10 mouse cellular contexts compared by ENCODE assay signal in genomic region chr4:124905971-124906822, GRCm38 (mm10). TPM values are rescaled to one million over a fixed set of nuclear protein-coding genes. Genes with fewer than 3 reads are reported as not detected.
DNase-seq lines count a peak whose midpoint lies in the region; ATAC-seq and TF ChIP-seq lines count a peak whose summit lies in the region.
"Had no signal": no experiment of that assay in that cellular context is flagged by ENCODE, and none has a peak within 500 bp of the region (broad histone marks: within the 10 kb centered on the region; RNA-seq: fewer than 3 reads in every experiment).

No protein-coding gene starts in this region.

- 11% methylated on average over 21 of the region's 21 CpGs for WGBS in kidney, embryonic 15.5 days
- 11% methylated on average over 21 of the region's 21 CpGs for WGBS in kidney, adult 2 months
- WGBS in hindbrain, embryonic 10.5 days = 6% methylated on average over 21 of the region's 21 CpGs
- WGBS in midbrain, embryonic 15.5 days = 5% methylated on average over 21 of the region's 21 CpGs
- WGBS in thymus, adult 2 months = 30% methylated on average over 21 of the region's 21 CpGs

- no peak for DNase-seq in kidney, adult 2 months
- DNase-seq in brain, embryonic 14.5 days (ENCODE audit: low read depth) = peak; percentile 94
- peak; percentile 78 for DNase-seq in hindbrain, embryonic 10.5 days (ENCODE audit: low spot score)
- no peak for DNase-seq in thymus, adult 2 months
- DNase-seq in T-cell, adult 2 months (ENCODE audit: low spot score) = no peak

- H3K27me3 ChIP-seq in kidney, embryonic 15.5 days = peaks cover 30% of the 10 kb centered on the region
- H3K27me3 ChIP-seq in kidney, adult 2 months (replicated peaks; ENCODE audit: control insufficient read depth, insufficient read depth, low read length) = no peaks in the 10 kb centered on the region; the same call in 1 of the 2 replicates
- H3K27me3 ChIP-seq in hindbrain, embryonic 10.5 days (ENCODE audit: insufficient read depth, poor library complexity, severe bottlenecking) = peaks cover 26% of the 10 kb centered on the region
- H3K27me3 ChIP-seq in midbrain, embryonic 15.5 days (replicated peaks) = no peaks in the 10 kb centered on the region; the same call in 1 of the 2 replicates
- no peaks in the 10 kb centered on the region for H3K27me3 ChIP-seq in thymus, adult 2 months (ENCODE audit: control insufficient read depth, insufficient read depth, low read length)
- H3K27me3 ChIP-seq: Patski had no signal

- H3K4me3 ChIP-seq in kidney, embryonic 15.5 days (replicated peaks) = peak overlapping the region; percentile 32
- H3K4me3 ChIP-seq in kidney, adult 2 months (ENCODE audit: insufficient read depth, low read depth, low read length) = no peak overlapping the region
- H3K4me3 ChIP-seq in hindbrain, embryonic 10.5 days = peak overlapping the region; percentile 34
- peak overlapping the region; percentile 14 for H3K4me3 ChIP-seq in midbrain, embryonic 15.5 days
- H3K4me3 ChIP-seq in thymus, adult 2 months (ENCODE audit: control insufficient read depth, insufficient read depth, low read length) = no peak overlapping the region
- H3K4me3 ChIP-seq: layer of hippocampus, adult 2 months had no signal

- TF ChIP-seq CTCF in kidney, adult 2 months (conservative IDR thresholded peaks at IDR 0.05; ENCODE audit: insufficient read depth, insufficient read length, low read depth, low read length) = no peak
- no peak for TF ChIP-seq CTCF in brain, embryonic 14.5 days (IDR thresholded peaks at IDR 0.05; ENCODE audit: borderline replicate concordance, extremely low read depth, insufficient read depth, insufficient read length)
- TF ChIP-seq CTCF in thymus, adult 2 months (IDR thresholded peaks at IDR 0.05; ENCODE audit: borderline replicate concordance, control insufficient read depth, extremely low read depth, insufficient read depth, low read length, poor library complexity) = no peak

- H3K9ac ChIP-seq in kidney, embryonic 15.5 days = no peak overlapping the region
- no peak overlapping the region for H3K9ac ChIP-seq in midbrain, embryonic 15.5 days

- peak overlapping the region; percentile 56 for H3K4me2 ChIP-seq in kidney, embryonic 15.5 days
- H3K4me2 ChIP-seq in midbrain, embryonic 15.5 days = peak overlapping the region; percentile 40

- peaks cover 12% of the 10 kb centered on the region for H3K4me1 ChIP-seq in kidney, embryonic 15.5 days
- H3K4me1 ChIP-seq in kidney, adult 2 months (ENCODE audit: control insufficient read depth, insufficient read depth, low read length) = no peaks in the 10 kb centered on the region
- peaks cover 33% of the 10 kb centered on the region for H3K4me1 ChIP-seq in hindbrain, embryonic 10.5 days (replicated peaks)
- H3K4me1 ChIP-seq in midbrain, embryonic 15.5 days = peaks cover 28% of the 10 kb centered on the region
- H3K4me1 ChIP-seq in thymus, adult 2 months (replicated peaks; ENCODE audit: control insufficient read depth, insufficient read depth, low read length) = no peaks in the 10 kb centered on the region

- no peak for TF ChIP-seq POLR2A in kidney, adult 2 months (IDR thresholded peaks at IDR 0.05; ENCODE audit: low read depth, low read length)
- TF ChIP-seq POLR2A in brain, embryonic 14.5 days (IDR thresholded peaks at IDR 0.05; ENCODE audit: borderline replicate concordance, extremely low read depth, insufficient read depth, insufficient read length, poor library complexity, severe bottlenecking) = no peak
- no peak for TF ChIP-seq POLR2A in thymus, adult 2 months (IDR thresholded peaks at IDR 0.05; ENCODE audit: control insufficient read depth, extremely low read depth, insufficient read depth, low read length, poor library complexity)

- peak; percentile 62 for ATAC-seq in kidney, embryonic 15.5 days (replicated peaks; ENCODE audit: low FRiP score)
- peak; percentile 88 for ATAC-seq in midbrain, embryonic 15.5 days (replicated peaks)
- no peak for ATAC-seq in CD4-positive, CD25-positive, alpha-beta regulatory T cell, adult 4 months
- ATAC-seq: Patski had no signal

- H3K27ac ChIP-seq in kidney, embryonic 15.5 days = no peak overlapping the region
- H3K27ac ChIP-seq in kidney, adult 2 months (ENCODE audit: insufficient read depth, low read depth, low read length) = no peak overlapping the region
- peak overlapping the region; percentile 86 for H3K27ac ChIP-seq in hindbrain, embryonic 10.5 days
- H3K27ac ChIP-seq in midbrain, embryonic 15.5 days = peak overlapping the region; percentile 81
- H3K27ac ChIP-seq in thymus, adult 2 months (ENCODE audit: control insufficient read depth, insufficient read depth, low read length) = no peak overlapping the region
- H3K27ac ChIP-seq: layer of hippocampus, adult 2 months had no signal

- H3K9me3 ChIP-seq in kidney, embryonic 15.5 days (replicated peaks) = no peaks in the 10 kb centered on the region
- no peaks in the 10 kb centered on the region for H3K9me3 ChIP-seq in hindbrain, embryonic 10.5 days
- H3K9me3 ChIP-seq in midbrain, embryonic 15.5 days = no peaks in the 10 kb centered on the region

- no peaks in the 10 kb centered on the region for H3K36me3 ChIP-seq in kidney, embryonic 15.5 days
- no peaks in the 10 kb centered on the region for H3K36me3 ChIP-seq in kidney, adult 2 months (ENCODE audit: control insufficient read depth, insufficient read depth, low read length)
- peaks cover 4% of the 10 kb centered on the region; the same call in 1 of the 2 replicates for H3K36me3 ChIP-seq in hindbrain, embryonic 10.5 days
- no peaks in the 10 kb centered on the region for H3K36me3 ChIP-seq in midbrain, embryonic 15.5 days (replicated peaks)
- H3K36me3 ChIP-seq in thymus, adult 2 months (ENCODE audit: control insufficient read depth, insufficient read depth, low read length) = no peaks in the 10 kb centered on the region

RNA-seq across cellular contexts. Expression of gene Epha10, which starts 25.5 kb away (rescaled TPM):
- 0.10 and 0.21 TPM in 2 replicates for polyA plus RNA-seq in kidney, embryonic 15.5 days (2015; fragmentation: Nextera tagmentation; extraction: Ambion mirVana)
- polyA plus RNA-seq in kidney, adult 2 months (2012; rRNA removed) = 0.01 TPM in 1 of 2 replicates, not detected in the other
- 18.0 and 25.0 TPM in 2 replicates for polyA plus RNA-seq in brain, embryonic 14.5 days (2012; rRNA removed)
- polyA plus RNA-seq in hindbrain, embryonic 10.5 days (2016; fragmentation: Nextera tagmentation; extraction: Ambion mirVana) = 3.8 and 7.6 TPM in 2 replicates
- 16.1 and 16.3 TPM in 2 replicates for polyA plus RNA-seq in midbrain, embryonic 15.5 days (2015; fragmentation: Nextera tagmentation; extraction: Ambion mirVana)
- polyA plus RNA-seq in thymus, adult 2 months (2012; rRNA removed) = 0.06 and 0.07 TPM in 2 replicates
- polyA plus RNA-seq in CD4-positive, CD25-positive, alpha-beta regulatory T cell, adult 4 months (2017; shearing (Covaris generic)) = not detected
- polyA plus RNA-seq: Patski had no signal

RNA-seq across cellular contexts. Expression of gene 9930104L06Rik, which starts 30.7 kb away (rescaled TPM):
- 12.6 and 12.7 TPM in 2 replicates for polyA plus RNA-seq in kidney, embryonic 15.5 days (2015; fragmentation: Nextera tagmentation; extraction: Ambion mirVana)
- polyA plus RNA-seq in kidney, adult 2 months (2012; rRNA removed) = 7.7 and 8.1 TPM in 2 replicates
- polyA plus RNA-seq in brain, embryonic 14.5 days (2012; rRNA removed) = 18.3 and 22.3 TPM in 2 replicates
- polyA plus RNA-seq in hindbrain, embryonic 10.5 days (2016; fragmentation: Nextera tagmentation; extraction: Ambion mirVana) = 13.3 and 18.0 TPM in 2 replicates
- 14.3 and 16.9 TPM in 2 replicates for polyA plus RNA-seq in midbrain, embryonic 15.5 days (2015; fragmentation: Nextera tagmentation; extraction: Ambion mirVana)
- 18.3 and 21.6 TPM in 2 replicates for polyA plus RNA-seq in thymus, adult 2 months (2012; rRNA removed)
- polyA plus RNA-seq in CD4-positive, CD25-positive, alpha-beta regulatory T cell, adult 4 months (2017; shearing (Covaris generic)) = 10 to 100 TPM; 13.0 to 24.8 TPM

RNA-seq across cellular contexts. Expression of gene Cdca8, which starts 32.9 kb away (rescaled TPM):
- 149 and 151 TPM in 2 replicates for polyA plus RNA-seq in kidney, embryonic 15.5 days (2015; fragmentation: Nextera tagmentation; extraction: Ambion mirVana)
- polyA plus RNA-seq in kidney, adult 2 months (2012; rRNA removed) = 1.4 and 1.5 TPM in 2 replicates
- 29.5 and 34.1 TPM in 2 replicates for polyA plus RNA-seq in brain, embryonic 14.5 days (2012; rRNA removed)
- 224 and 253 TPM in 2 replicates for polyA plus RNA-seq in hindbrain, embryonic 10.5 days (2016; fragmentation: Nextera tagmentation; extraction: Ambion mirVana)
- polyA plus RNA-seq in midbrain, embryonic 15.5 days (2015; fragmentation: Nextera tagmentation; extraction: Ambion mirVana) = 24.8 and 30.6 TPM in 2 replicates
- 79.4 and 102 TPM in 2 replicates for polyA plus RNA-seq in thymus, adult 2 months (2012; rRNA removed)
- polyA plus RNA-seq in CD4-positive, CD25-positive, alpha-beta regulatory T cell, adult 4 months (2017; shearing (Covaris generic)) = 10 to 100 TPM; 12.6 to 31.4 TPM

RNA-seq across cellular contexts. Expression of gene Maneal, which starts 44.2 kb away (rescaled TPM):
- 0.49 and 0.71 TPM in 2 replicates for polyA plus RNA-seq in kidney, embryonic 15.5 days (2015; fragmentation: Nextera tagmentation; extraction: Ambion mirVana)
- polyA plus RNA-seq in kidney, adult 2 months (2012; rRNA removed) = 0.27 and 0.33 TPM in 2 replicates
- polyA plus RNA-seq in brain, embryonic 14.5 days (2012; rRNA removed) = 48.8 and 50.3 TPM in 2 replicates
- polyA plus RNA-seq in hindbrain, embryonic 10.5 days (2016; fragmentation: Nextera tagmentation; extraction: Ambion mirVana) = 3.7 and 8.8 TPM in 2 replicates
- 13.8 and 14.2 TPM in 2 replicates for polyA plus RNA-seq in midbrain, embryonic 15.5 days (2015; fragmentation: Nextera tagmentation; extraction: Ambion mirVana)
- polyA plus RNA-seq in thymus, adult 2 months (2012; rRNA removed) = 1.1 and 1.4 TPM in 2 replicates
- polyA plus RNA-seq in CD4-positive, CD25-positive, alpha-beta regulatory T cell, adult 4 months (2017; shearing (Covaris generic)) = under 1 TPM; 0.58 to 0.62 TPM
- polyA plus RNA-seq: Patski had no signal

RNA-seq across cellular contexts. Expression of gene 1110065P20Rik, which starts 55.2 kb away (rescaled TPM):
- polyA plus RNA-seq in kidney, embryonic 15.5 days (2015; fragmentation: Nextera tagmentation; extraction: Ambion mirVana) = 46.9 and 50.3 TPM in 2 replicates
- 57.8 and 69.5 TPM in 2 replicates for polyA plus RNA-seq in kidney, adult 2 months (2012; rRNA removed)
- polyA plus RNA-seq in brain, embryonic 14.5 days (2012; rRNA removed) = 71.3 and 98.0 TPM in 2 replicates
- polyA plus RNA-seq in hindbrain, embryonic 10.5 days (2016; fragmentation: Nextera tagmentation; extraction: Ambion mirVana) = 47.9 and 61.7 TPM in 2 replicates
- polyA plus RNA-seq in midbrain, embryonic 15.5 days (2015; fragmentation: Nextera tagmentation; extraction: Ambion mirVana) = 94.8 and 95.8 TPM in 2 replicates
- 26.2 and 28.0 TPM in 2 replicates for polyA plus RNA-seq in thymus, adult 2 months (2012; rRNA removed)
- 1 to 10 TPM; 2.3 to 3.3 TPM for polyA plus RNA-seq in CD4-positive, CD25-positive, alpha-beta regulatory T cell, adult 4 months (2017; shearing (Covaris generic))

Comparison
In these comparisons a context has a peak if more than half of its experiments do, and no peak if none do; other contexts are left out.
1. H3K4me3 ChIP-seq: peak in kidney, embryonic 15.5 days (single experiment), hindbrain, embryonic 10.5 days (single experiment) and midbrain, embryonic 15.5 days (single experiment); none in kidney, adult 2 months (single experiment) and thymus, adult 2 months (single experiment).
2. H3K27ac ChIP-seq: peak in hindbrain, embryonic 10.5 days (single experiment) and midbrain, embryonic 15.5 days (single experiment); none in kidney, embryonic 15.5 days (single experiment), kidney, adult 2 months (single experiment) and thymus, adult 2 months (single experiment).
3. DNase-seq: peak in brain, embryonic 14.5 days (single experiment) and hindbrain, embryonic 10.5 days (single experiment); none in kidney, adult 2 months (single experiment), thymus, adult 2 months (single experiment) and T-cell, adult 2 months (single experiment).